Mouse (Mus musculus) spleen, embryonic (tissue): ENCODE results near the gene Parp11.

Source experiments
- CTCF ChIA-PET: fragments of 350-600 bp; sonication (Branson Sonifier 250); formaldehyde crosslinking; loops from one replicate; lab custom pipeline; 2022; lab: Charles Lee

Parp11 gene

DNA sequence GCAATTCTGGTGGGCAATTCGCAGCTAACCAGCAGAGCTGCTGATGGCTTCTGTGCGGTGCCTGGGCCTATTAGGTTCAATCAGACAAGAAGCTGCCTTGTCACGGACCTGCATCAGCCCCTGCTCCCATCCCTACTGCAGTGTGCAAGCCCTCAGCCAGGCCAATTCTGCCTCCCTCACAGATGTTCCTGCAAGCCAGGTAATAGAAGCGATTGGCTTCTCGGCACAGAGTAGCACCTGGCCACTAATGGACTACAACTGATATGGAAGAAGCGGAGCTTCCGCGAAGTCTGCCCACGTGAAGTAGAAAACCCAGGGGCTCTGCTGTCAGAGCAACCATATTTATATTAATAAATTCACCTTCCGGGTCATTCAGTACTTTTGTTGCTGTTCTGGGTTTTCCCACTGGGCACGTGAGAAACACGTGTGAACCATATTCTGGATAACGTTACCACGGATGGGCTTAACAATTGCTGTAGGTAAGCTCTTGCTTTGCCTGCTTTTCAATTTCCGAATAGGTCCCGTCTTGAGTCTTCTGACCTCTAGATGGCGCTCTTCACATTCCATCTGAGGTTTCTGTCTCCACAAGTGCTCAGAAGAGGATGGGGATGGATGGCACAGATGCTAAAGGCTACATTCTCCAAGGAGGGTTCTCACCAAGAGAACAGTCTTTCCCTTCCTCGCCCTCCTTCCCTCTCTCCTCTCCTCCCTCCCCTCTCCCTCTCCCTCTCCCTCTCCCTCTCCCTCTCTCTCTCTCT lies 95.2 kb downstream of the Parp11 start:
- CTCF ChIA-PET: interaction anchor here (0.6 to 1.5 kb wide), 2 partner anchors 12 to 45 kb away, joined by 3 to 5 read pairs; no protein-coding TSS in a partner anchor
